Mouse (Mus musculus): Measurements from ENCODE around the gene Sez6l. TPM values are rescaled to one million over a fixed set of nuclear protein-coding genes. Genes with fewer than 3 reads are reported as not detected.
A peak's percentile ranks its signal among the peaks of the same experiment; 100 is the strongest.

Sez6l gene
- polyA plus RNA-seq, 1 experiment = 2.4 TPM

DNA sequence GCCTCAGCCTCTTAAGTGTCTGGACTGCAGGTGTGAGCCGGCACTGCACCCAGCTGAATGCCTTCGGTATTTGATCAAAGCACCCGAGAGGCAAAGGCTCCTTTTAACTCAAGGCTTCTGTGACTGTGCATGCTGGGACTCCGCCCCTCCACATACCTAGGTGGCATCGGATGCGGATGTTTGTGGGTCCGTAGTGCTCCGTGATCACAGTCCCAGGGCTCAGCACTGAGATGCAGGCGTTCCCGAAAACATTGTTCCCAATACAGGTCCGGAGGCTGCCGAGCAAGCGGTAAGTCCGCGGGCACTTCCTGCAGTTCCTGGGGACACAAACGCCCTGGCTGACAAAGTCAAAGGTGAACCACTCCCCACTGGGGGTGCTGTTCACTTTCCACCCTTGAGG is 186.0 kb downstream of the Sez6l start:
- DNase-seq (ENCODE audit: low read depth) = no peak

DNA sequence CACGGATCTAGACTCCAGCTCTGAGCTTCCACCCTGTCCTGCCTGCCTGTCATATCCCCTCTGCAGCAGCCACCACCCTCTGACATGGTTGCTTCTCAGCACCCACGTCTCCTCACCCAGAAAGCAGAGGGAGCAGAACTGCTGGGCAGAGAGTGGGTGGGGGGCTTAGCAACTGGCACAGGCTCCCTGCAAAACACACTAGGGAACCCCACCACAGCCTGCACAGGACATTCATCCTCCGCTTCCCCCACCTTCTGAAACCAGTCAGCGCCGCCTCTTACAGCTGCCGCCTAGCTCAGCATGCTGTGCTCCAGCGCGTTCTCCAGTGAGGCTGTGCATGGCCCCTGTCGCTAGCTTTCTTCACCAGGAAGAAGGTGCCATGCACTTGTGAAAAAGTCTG is 187.6 kb downstream of the Sez6l start:
- DNase-seq (ENCODE audit: low read depth) = no peak

DNA sequence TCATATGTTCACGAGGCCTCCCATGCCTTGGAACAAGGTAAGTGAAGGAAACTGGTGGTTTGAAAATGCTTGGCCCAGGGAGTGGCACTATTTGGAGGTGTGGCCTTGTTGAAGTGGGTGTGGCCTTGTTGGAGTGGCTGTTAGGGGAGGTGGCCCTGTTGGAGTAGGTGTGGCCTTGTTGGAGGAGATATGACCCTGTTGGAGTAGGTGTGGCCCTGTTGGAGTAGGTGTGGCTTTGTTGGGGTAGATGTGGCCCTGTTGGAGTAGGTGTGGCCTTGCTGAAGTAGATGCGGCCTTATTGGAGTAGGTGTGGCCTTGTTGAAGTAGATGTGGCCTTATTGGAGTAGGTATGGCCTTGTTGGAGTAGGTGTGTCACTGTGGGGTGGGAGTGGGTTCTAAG is 191.0 kb downstream of the Sez6l start:
- no peak for DNase-seq (ENCODE audit: low read depth)

DNA sequence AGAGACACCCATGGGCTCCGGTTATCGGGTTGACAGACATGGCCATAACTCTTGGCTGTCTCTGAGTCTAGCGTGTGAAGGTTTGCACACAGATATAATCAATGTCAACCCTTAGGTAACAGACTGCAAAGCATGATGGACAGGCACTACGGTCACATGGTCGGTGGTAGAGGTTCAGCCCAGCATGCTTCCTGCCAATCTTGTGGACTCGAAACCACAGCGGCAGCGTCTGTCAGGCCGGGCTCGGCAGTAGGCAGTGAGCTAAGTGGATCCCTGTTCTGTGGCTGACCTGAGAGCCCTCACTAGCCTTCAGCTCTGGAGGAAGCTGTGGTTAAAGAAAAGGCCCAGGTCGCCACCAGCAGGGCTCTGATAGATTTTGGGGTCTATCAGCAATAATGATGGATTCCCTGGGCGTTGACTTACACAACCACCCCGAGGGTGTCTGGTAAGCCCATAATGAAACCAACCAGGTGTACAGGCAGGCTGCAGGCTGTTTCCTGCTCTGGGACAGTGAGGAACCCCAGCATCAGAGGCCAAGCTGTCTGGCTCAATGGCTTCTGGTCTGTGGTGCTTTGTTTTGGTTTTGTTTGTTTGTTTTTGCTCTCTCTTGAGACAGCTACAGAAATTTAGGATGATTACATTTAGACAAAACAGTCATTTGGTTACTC is 192.0 kb downstream of the Sez6l start:
- DNase-seq (ENCODE audit: low read depth) = no peak

DNA sequence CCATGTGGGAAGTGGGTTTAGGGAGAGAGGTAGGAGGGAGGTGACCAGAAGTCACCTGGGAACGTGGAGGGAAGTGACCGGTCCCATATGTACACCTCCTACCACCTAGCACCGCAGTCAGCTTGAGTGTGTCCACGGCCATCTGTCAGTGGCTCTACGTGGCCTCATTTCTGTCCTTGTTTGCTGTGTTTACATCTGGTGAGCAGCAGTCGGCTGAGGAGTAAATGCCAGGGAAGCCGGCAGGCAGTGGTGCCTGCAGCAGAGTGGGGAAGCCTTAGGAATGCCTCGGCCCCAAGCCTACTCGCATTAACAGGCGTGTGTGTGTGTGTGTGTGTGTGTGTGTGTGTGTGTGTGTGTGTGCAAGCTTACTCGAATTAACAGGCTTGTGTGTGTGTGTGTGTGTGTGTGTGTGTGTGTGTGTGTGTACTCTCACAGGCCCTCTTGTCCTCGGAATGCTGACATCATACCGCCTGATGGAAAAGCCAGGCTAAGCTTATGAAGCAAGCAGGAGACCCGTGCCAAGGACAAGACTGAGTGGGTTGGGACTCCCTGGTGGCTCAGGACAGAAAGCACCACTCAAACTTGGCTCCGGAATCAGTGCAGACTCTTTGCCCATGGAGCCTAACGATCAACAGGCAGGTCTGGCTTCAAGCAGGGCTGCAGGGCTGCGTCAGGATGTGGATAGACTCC is 194.2 kb downstream of the Sez6l start:
- peak; percentile 72 for DNase-seq (ENCODE audit: low read depth)

DNA sequence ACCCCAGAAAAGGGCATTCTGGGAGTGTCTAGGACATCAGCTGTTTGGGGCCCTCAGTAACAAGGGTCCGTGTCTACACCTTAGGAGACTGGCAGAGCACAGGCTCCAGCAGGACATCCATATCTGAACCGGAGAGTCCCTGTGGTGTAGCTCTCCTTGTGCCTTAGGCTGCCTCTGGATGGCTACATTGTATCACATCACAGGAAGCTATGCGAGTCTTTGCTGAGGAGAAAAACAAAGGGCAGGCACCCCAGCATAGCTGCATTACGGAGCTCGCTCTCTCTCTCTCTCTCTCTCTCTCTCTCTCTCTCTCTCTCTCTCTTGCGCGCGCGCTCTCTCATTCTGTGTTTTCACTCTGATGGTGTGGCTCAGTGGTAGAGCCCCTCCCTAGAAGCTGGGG is 194.9 kb downstream of the Sez6l start:
- no peak for DNase-seq (ENCODE audit: low read depth)

DNA sequence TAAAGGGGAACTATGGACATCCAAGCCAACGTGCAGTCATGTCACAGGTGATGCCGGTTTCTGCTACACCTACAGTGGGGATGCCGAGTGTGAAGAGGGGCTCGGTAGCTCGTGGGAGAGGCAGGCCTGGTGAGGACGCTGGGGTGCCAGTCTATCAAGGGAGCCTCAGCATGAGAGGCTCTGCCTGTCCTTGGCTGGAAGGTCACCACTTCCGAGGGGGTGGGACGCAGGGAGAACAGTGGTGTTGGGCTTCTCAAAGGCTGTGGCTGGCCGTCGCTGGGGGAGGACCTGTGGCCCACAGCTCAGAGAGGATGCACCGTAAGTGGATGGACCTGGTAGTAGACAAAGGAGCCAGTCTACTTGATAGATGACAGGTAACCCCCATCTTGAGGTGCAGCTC is 195.8 kb downstream of the Sez6l start:
- DNase-seq (ENCODE audit: low read depth) = no peak

DNA sequence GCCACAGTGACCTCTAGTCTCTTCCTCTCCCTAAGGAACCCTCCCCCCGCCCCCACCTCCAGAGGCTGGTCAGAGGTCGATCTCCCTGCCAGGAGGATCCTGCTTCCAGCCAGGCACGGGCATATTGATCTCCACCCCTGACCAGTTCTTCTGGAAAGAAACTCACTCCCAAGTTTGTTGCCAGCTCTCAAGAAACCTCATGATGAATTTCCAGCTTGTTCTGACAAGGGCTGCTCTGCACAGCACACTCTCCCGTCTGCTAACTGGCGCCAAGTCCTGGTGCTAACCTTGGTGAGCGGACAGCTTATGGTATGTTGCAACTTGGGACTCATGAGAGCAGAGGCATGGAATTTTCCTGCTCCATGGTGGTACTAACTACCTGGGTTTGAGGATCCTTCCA is 198.3 kb downstream of the Sez6l start:
- DNase-seq (ENCODE audit: low read depth) = peak; percentile 73

DNA sequence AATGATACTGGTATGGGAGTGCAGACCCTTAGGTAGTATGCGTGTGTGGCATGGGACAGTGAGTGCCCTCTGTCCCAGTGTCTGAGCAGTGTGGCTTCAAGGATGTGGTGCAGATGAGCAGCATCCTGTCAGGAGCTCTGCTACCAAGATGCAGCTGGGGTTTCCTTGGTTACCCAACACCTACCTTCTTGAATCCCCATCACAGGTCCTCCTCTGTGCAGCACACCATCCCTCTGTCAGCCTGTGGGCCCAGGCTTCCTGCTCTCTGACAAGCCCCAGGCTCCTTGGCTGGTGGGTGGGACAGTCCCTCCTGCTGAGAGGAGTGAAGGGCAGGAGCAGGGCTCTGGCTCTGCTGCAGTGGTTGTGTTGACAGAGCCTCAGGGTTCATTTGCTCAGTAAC is 199.6 kb downstream of the Sez6l start:
- DNase-seq (ENCODE audit: low read depth) = no peak

DNA sequence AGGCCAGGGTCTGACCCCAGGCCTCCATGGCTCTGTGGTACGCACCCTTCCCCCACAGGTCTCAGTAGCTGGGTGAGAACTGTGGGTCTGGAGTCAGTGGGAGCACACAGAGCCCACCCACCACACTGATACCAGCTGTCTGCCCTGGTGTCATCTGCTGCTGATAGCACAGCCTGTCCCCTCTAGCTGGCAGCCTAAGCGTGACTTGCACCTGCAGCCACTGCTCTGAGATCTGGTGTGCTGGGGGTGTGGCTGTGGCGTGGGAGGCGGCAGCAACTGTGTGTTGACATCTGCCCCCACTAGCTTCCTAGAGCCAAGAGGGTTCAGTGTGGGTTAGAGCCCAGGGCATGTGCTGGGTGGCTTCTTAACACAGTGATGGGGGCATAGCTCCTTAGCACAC is 200.9 kb downstream of the Sez6l start:
- DNase-seq (ENCODE audit: low read depth) = no peak

DNA sequence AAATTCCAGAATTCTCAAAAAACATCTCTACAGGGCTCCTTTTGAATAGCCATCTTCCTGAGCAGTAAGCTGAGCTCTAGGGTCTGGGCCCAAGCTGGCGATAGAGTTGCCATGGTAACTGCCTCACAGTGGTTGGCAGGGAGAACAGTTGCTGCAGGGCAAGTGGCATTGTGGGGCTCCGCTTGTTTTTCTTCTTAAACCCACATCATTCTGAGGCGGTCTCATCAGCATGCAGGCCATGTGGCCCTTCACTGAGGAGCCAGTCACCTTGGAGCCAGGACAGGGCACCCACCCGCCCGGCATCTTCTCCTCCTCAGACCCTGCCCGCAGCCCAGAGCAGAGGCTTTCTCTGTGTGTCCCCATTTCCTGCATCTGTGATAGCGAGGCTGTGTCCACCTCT is 205.1 kb downstream of the Sez6l start:
- DNase-seq (ENCODE audit: low read depth) = no peak

DNA sequence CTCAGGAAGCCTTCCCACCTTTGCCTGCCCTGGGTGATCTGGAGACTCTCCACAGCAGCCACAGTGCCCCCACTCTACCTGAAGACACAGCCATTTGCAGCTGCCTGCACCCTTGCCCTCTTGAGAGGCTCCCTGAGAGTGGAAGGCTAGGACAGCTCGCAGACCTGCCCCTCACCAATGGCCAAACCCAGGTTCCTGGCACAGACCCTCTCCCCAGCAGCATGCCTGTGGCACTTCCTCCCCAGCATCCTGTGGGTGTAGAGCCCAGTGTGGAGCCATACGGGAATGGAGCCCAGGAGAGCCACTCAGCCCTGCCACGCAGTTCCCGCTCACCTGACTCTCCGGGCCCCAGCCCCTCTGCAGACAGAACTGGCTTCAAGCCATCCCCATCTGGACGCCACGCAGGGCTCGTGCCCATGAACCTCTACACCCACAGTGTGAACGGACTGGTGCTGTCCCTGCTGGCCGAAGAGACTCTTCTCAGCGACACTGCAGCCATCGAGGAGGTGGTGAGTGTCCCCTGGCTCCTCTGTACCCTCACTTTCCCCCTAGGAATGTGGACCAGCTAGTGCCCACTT is 206.7 kb downstream of the Sez6l start:
- no peak for DNase-seq (ENCODE audit: low read depth)

DNA sequence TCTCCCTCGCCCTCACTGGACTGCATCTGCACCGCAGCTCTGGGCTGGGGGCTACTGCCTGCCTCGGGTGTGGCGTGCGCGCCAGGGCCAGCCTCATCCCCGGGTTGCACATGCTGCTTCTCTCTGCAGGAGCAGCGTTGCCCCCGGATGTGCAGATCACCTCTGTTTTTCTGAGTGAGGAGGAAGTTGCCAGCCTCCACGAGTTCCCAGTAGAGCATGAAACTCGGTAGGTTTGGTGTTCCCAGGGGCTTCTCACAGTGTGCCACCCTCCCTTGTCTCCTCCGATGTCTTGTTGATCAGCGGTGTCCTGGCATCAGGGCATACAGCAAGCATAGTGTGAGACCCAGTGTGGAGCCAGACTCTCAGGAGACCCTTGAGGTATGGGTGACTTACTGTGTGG is 207.7 kb downstream of the Sez6l start:
- DNase-seq (ENCODE audit: low read depth) = no peak

Other genes starting within 250 kb of the Sez6l start
- gene Srrd, start 234.1 kb downstream of the Sez6l start, polyA plus RNA-seq (2012; rRNA removed) = 35.1 and 45.8 TPM in 2 replicates
- gene Hps4, start 234.1 kb downstream of the Sez6l start, polyA plus RNA-seq (2012; rRNA removed) = 28.6 and 34.0 TPM in 2 replicates
- gene Gm6583, start 221.2 kb downstream of the Sez6l start, polyA plus RNA-seq (2012; rRNA removed) = 0.05 TPM in 1 of 2 replicates, not detected in the other
- gene Asphd2, start 182.3 kb downstream of the Sez6l start, polyA plus RNA-seq (2012; rRNA removed) = 0.82 and 0.91 TPM in 2 replicates
- 0.04 and 0.06 TPM in 2 replicates for gene Gm6588, start 127.8 kb downstream of the Sez6l start, polyA plus RNA-seq (2012; rRNA removed)